Mouse (Mus musculus): ENCODE results near the gene Dnajc30.
"Not testable (repeated sequence)": the region's sequence is repeated elsewhere in the genome, so short reads cannot be mapped to it uniquely, and the experiment has no call there.

The Dnajc30 gene

GRCm38 (mm10) chr5:135064382-135064766 is 372 bp downstream of the Dnajc30 start:
- DNase-seq (ENCODE audit: low read depth, low spot score): no peak

GRCm38 (mm10) chr5:135064909-135065446 is 976 bp downstream of the Dnajc30 start, which contains the start of gene Bud23:
Gene Bud23, minus strand, starts transcription at chr5:135064959.
- not testable (repeated sequence) for DNase-seq (ENCODE audit: low read depth, low spot score)

GRCm38 (mm10) chr5:135066008-135066407 is 2.0 kb downstream of the Dnajc30 start:
- DNase-seq (ENCODE audit: low read depth, low spot score): no peak

- no peak for DNase-seq (ENCODE audit: low read depth, low spot score)
These were observed 6.4 kb downstream of the Dnajc30 start for GRCm38 (mm10) chr5:135070448-135070847.

GRCm38 (mm10) chr5:135072061-135072460 is 8.1 kb downstream of the Dnajc30 start:
- DNase-seq (ENCODE audit: low read depth, low spot score): no peak

GRCm38 (mm10) chr5:135072720-135073119 is 8.7 kb downstream of the Dnajc30 start:
- DNase-seq (ENCODE audit: low read depth, low spot score): no peak

- DNase-seq (ENCODE audit: low read depth, low spot score): no peak
These were observed 9.5 kb downstream of the Dnajc30 start for GRCm38 (mm10) chr5:135073349-135074150.

- peak; percentile 13 for DNase-seq (ENCODE audit: low read depth, low spot score)
These were observed 11.7 kb downstream of the Dnajc30 start for GRCm38 (mm10) chr5:135075655-135076054.

GRCm38 (mm10) chr5:135076368-135076767 is 12.4 kb downstream of the Dnajc30 start:
- DNase-seq (ENCODE audit: low read depth, low spot score): no peak

- DNase-seq (ENCODE audit: low read depth, low spot score): peak; percentile 72
These were observed 13.0 kb downstream of the Dnajc30 start for GRCm38 (mm10) chr5:135076931-135077505.

GRCm38 (mm10) chr5:135077564-135078481 is 13.8 kb downstream of the Dnajc30 start, which contains the start of gene Vps37d:
Gene Vps37d, minus strand, starts transcription at chr5:135078266.
- DNase-seq (ENCODE audit: low read depth, low spot score): peak; percentile 94

- no peak for DNase-seq (ENCODE audit: low read depth, low spot score)
These were observed 14.4 kb downstream of the Dnajc30 start for GRCm38 (mm10) chr5:135078482-135078810.

- no peak for DNase-seq (ENCODE audit: low read depth, low spot score)
These were observed 15.6 kb downstream of the Dnajc30 start for GRCm38 (mm10) chr5:135079578-135079977.

GRCm38 (mm10) chr5:135080539-135080938 is 16.5 kb downstream of the Dnajc30 start:
- DNase-seq (ENCODE audit: low read depth, low spot score): no peak

GRCm38 (mm10) chr5:135086871-135087270 is 22.9 kb downstream of the Dnajc30 start:
- no peak for DNase-seq (ENCODE audit: low read depth, low spot score)

- no peak for DNase-seq (ENCODE audit: low read depth, low spot score)
These were observed 25.7 kb downstream of the Dnajc30 start, which contains the start of gene Mlxipl for GRCm38 (mm10) chr5:135089653-135090052. Gene Mlxipl, plus strand, starts transcription at chr5:135089890.

GRCm38 (mm10) chr5:135100981-135101380 is 37.0 kb downstream of the Dnajc30 start:
- no peak for DNase-seq (ENCODE audit: low read depth, low spot score)

- DNase-seq (ENCODE audit: low read depth, low spot score): peak; percentile 5
These were observed 40.1 kb downstream of the Dnajc30 start for GRCm38 (mm10) chr5:135103999-135104660.

- DNase-seq (ENCODE audit: low read depth, low spot score): peak; percentile 79
These were observed 42.8 kb downstream of the Dnajc30 start for GRCm38 (mm10) chr5:135106758-135107256.

- peak; percentile 68 for DNase-seq (ENCODE audit: low read depth, low spot score)
These were observed 43.8 kb downstream of the Dnajc30 start for GRCm38 (mm10) chr5:135107521-135108501.
